Mouse (Mus musculus): ENCODE data around the gene Sec24c. TPM values are rescaled to one million over a fixed set of nuclear protein-coding genes. Genes with fewer than 3 reads are reported as not detected.

The Sec24c gene
- total and polyA plus RNA-seq, 3 experiments = 109 to 329 (median 142) TPM

DNA sequence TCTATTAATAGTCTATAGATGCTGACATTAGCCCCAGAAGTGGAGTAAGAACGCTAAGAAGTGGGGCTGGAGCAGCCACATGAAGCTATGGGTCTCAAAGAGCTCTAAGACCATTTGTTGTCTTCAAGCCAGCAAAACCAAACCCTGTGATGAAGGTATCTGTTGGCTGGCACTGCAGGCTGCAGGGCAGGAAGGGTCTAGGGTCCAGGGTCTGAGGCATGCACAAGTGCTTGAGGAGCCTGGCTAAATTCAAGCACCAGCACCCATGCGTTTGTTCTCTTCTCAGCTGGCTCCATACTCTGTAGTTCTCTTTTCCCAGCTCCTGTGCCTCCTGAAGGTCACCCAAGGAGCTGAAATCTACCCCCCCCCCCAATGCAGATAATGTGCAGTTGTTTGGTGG lies 60.9 kb downstream of the Sec24c start:
- no peak for DNase-seq

- no peak for DNase-seq
Observed at GRCm38 (mm10) chr14:20735892-20736390, 61.8 kb downstream of the Sec24c start.

DNA sequence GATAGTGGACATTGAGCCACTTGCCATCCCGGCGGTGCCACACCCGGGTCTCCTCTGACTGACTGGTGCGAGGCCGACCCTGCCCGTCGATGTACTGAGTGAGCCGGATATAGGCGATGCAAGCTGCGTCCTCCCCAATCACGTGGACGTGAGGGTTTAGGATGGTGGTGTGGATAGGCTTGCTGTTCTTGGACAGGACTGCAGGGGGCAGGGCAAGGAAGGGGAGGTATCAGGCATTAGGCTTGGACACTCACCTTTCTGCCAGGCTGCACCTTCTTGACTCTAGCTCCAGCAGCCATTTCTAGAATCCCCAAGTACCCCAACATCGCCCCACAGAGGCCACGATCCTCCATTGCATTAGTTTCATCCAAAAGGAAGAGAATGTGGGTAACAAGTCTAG lies 63.2 kb downstream of the Sec24c start:
- peak; percentile 58 for DNase-seq

- DNase-seq = no peak
Observed at GRCm38 (mm10) chr14:20738511-20738910, 64.4 kb downstream of the Sec24c start.

GRCm38 (mm10) chr14:20741301-20741700 lies 67.2 kb downstream of the Sec24c start:
- DNase-seq = no peak

DNA sequence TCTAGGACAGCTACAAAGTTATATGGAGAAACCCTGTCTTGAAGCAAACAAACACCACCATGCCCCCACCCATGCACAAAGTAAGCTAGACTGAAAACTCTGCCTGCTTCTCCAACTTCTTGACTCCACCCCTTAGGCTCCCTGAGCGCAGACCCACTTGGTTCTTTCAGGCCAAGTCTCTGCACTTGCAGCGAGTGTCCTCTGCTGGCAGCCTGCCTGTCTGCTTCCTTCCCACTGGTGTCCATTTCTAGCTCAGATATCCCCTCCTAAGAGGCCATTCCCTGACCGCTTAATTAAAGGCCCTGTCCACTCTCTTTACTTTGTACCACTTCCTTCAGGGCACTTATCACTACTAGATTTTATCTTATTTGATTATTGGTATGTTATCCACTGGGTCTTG lies 69.5 kb downstream of the Sec24c start:
- DNase-seq = no peak

Small RNA genes within 50 kb of the gene (microRNA-seq; reads per million reads assigned to microRNA genes)
- gene Mir6946 = 0.41 to 0.88 reads per million in 2 experiments

Other genes starting within 250 kb of the Sec24c start
- gene Cfap70, start 222.1 kb upstream of the Sec24c start, total RNA-seq (2021) = 1 to 10 TPM; 1.1 to 2.9 TPM
- 0.06 and 0.12 TPM in 2 replicates for gene Cfap70, start 222.1 kb upstream of the Sec24c start, polyA plus RNA-seq (2012; rRNA removed)
- gene Anxa7, start 194.2 kb upstream of the Sec24c start, total RNA-seq (2021) = 100 to 1,000 TPM; 109 to 121 TPM
- gene Anxa7, start 194.2 kb upstream of the Sec24c start, polyA plus RNA-seq (2012; rRNA removed) = 133 and 139 TPM in 2 replicates
- gene Mss51, start 177.4 kb upstream of the Sec24c start, total RNA-seq (2021) = under 1 TPM; 0.21 to 0.61 TPM
- 0.07 and 0.10 TPM in 2 replicates for gene Mss51, start 177.4 kb upstream of the Sec24c start, polyA plus RNA-seq (2012; rRNA removed)
- 10 to 100 TPM; 55.2 to 71.6 TPM for gene Ppp3cb, start 127.7 kb upstream of the Sec24c start, total RNA-seq (2021)
- gene Ppp3cb, start 127.7 kb upstream of the Sec24c start, polyA plus RNA-seq (2012; rRNA removed) = 2.1 and 2.8 TPM in 2 replicates
- gene Usp54, start 33.2 kb upstream of the Sec24c start, total RNA-seq (2021) = 10 to 100 TPM; 11.3 to 12.1 TPM
- gene Usp54, start 33.2 kb upstream of the Sec24c start, polyA plus RNA-seq (2012; rRNA removed) = 4.7 and 5.6 TPM in 2 replicates
- not detected for gene Myoz1, start 17.8 kb upstream of the Sec24c start, total RNA-seq (2021)
- not detected in 2 replicates for gene Myoz1, start 17.8 kb upstream of the Sec24c start, polyA plus RNA-seq (2012; rRNA removed)
- under 1 TPM; 0.17 to 0.35 TPM for gene Synpo2l, start 6.0 kb upstream of the Sec24c start, total RNA-seq (2021)
- 0.13 and 0.35 TPM in 2 replicates for gene Synpo2l, start 6.0 kb upstream of the Sec24c start, polyA plus RNA-seq (2012; rRNA removed)
- 10 to 100 TPM; 15.5 to 18.0 TPM for gene Fut11, start 20.7 kb downstream of the Sec24c start, total RNA-seq (2021)
- 47.8 and 51.2 TPM in 2 replicates for gene Fut11, start 20.7 kb downstream of the Sec24c start, polyA plus RNA-seq (2012; rRNA removed)
- gene Chchd1, start 28.7 kb downstream of the Sec24c start, total RNA-seq (2021) = 10 to 100 TPM; 66.6 to 93.6 TPM
- 5.9 and 8.5 TPM in 2 replicates for gene Chchd1, start 28.7 kb downstream of the Sec24c start, polyA plus RNA-seq (2012; rRNA removed)
- 100 to 1,000 TPM in 1 of 2 experiments, 10 to 100 TPM in 1; 95.8 to 128 TPM for gene Zswim8, start 33.2 kb downstream of the Sec24c start, total RNA-seq (2021)
- gene Zswim8, start 33.2 kb downstream of the Sec24c start, polyA plus RNA-seq (2012; rRNA removed) = 279 and 287 TPM in 2 replicates
- 10 to 100 TPM; 24.6 to 25.0 TPM for gene Ndst2, start 60.3 kb downstream of the Sec24c start, total RNA-seq (2021)
- gene Ndst2, start 60.3 kb downstream of the Sec24c start, polyA plus RNA-seq (2012; rRNA removed) = 34.9 and 35.9 TPM in 2 replicates
- 10 to 100 TPM; 51.4 to 67.7 TPM for gene Camk2g, start 119.8 kb downstream of the Sec24c start, total RNA-seq (2021)
- 41.7 and 42.8 TPM in 2 replicates for gene Camk2g, start 119.8 kb downstream of the Sec24c start, polyA plus RNA-seq (2012; rRNA removed)
- gene Plau, start 162.4 kb downstream of the Sec24c start, total RNA-seq (2021) = 10 to 100 TPM; 31.2 to 64.4 TPM
- 1.8 and 1.9 TPM in 2 replicates for gene Plau, start 162.4 kb downstream of the Sec24c start, polyA plus RNA-seq (2012; rRNA removed)

Measured in adrenal gland, adult 2 months (tissue).